Mouse (Mus musculus) adrenal gland, adult 2 months (tissue): ENCODE results near the gene Bspry. TPM values are rescaled to one million over a fixed set of nuclear protein-coding genes. Genes with fewer than 3 reads are reported as not detected.
"Not testable (repeated sequence)": the region's sequence is repeated elsewhere in the genome, so short reads cannot be mapped to it uniquely, and the experiment has no call there.

Experiments
- DNase-seq: peaks from one replicate; pipeline ENCODE4 v3.0.0; 2021
- long read RNA-seq: library from polyadenylated mRNA; stranded (forward); transcript quantifications from one replicate; pipeline ENCODE4 v2.0.0, GENCODE M21; 2021
- polyA plus RNA-seq: library from polyadenylated mRNA; depleted of rRNA; stranded (reverse); fragments of >200 nt; gene quantifications from 2 replicates; pipeline ENCODE4 v1.2.3, GENCODE M21; 2012; rRNA removed
- total RNA-seq, 2 experiments: library from RNA; stranded (reverse); gene quantifications; 2 replicates each; pipeline ENCODE4 v1.2.3; 2021

Bspry gene
- 10 to 100 TPM in 1 of 2 experiments, 1 to 10 TPM in 1; 3.0 to 13.9 TPM for total RNA-seq
- 10.9 and 15.3 TPM in 2 replicates for polyA plus RNA-seq
- long read RNA-seq, transcript Bspry-202 (6 exons, 2,167 nt), result major isoform, 22 of 29 reads
- long read RNA-seq, partial matches to known transcripts, result 3 of 29 reads
- long read RNA-seq, other reads (novel, unspliced or antisense), result 1 of 29 reads

- peak; percentile 60 for DNase-seq
Measured at GRCm38 (mm10) chr4:62479937-62480708, at the start of gene Bspry. TSS of gene Bspry (plus strand) at chr4:62480053.

GRCm38 (mm10) chr4:62430678-62431077 is 49.2 kb upstream of the Bspry start:
- DNase-seq, result no peak

GRCm38 (mm10) chr4:62431522-62431921 is 48.3 kb upstream of the Bspry start:
- DNase-seq, result peak; percentile 31

GRCm38 (mm10) chr4:62433939-62434870 is 45.6 kb upstream of the Bspry start:
- peak; percentile 44 for DNase-seq

GRCm38 (mm10) chr4:62435081-62435480 is 44.8 kb upstream of the Bspry start, which contains the start of gene Rnf183:
TSS of gene Rnf183 (minus strand) at chr4:62435252.
- DNase-seq, result no peak

- no peak for DNase-seq
Measured at GRCm38 (mm10) chr4:62437256-62437778, 42.5 kb upstream of the Bspry start.

GRCm38 (mm10) chr4:62437871-62438270 is 42.0 kb upstream of the Bspry start:
- no peak for DNase-seq

GRCm38 (mm10) chr4:62439793-62440192 is 40.1 kb upstream of the Bspry start:
- DNase-seq, result no peak

GRCm38 (mm10) chr4:62440544-62440943 is 39.3 kb upstream of the Bspry start:
- no peak for DNase-seq

GRCm38 (mm10) chr4:62440986-62441385 is 38.9 kb upstream of the Bspry start:
- DNase-seq, result no peak

GRCm38 (mm10) chr4:62454995-62455394 is 24.9 kb upstream of the Bspry start:
- peak; percentile 33 for DNase-seq

- no peak for DNase-seq
Measured at GRCm38 (mm10) chr4:62459081-62459480, 20.8 kb upstream of the Bspry start.

GRCm38 (mm10) chr4:62460348-62460747 is 19.5 kb upstream of the Bspry start:
- DNase-seq, result no peak

- no peak for DNase-seq
Measured at GRCm38 (mm10) chr4:62463124-62463523, 16.7 kb upstream of the Bspry start.

GRCm38 (mm10) chr4:62468158-62468557 is 11.7 kb upstream of the Bspry start:
- no peak for DNase-seq

- peak; percentile 84 for DNase-seq
Measured at GRCm38 (mm10) chr4:62470598-62471051, 9.2 kb upstream of the Bspry start, which contains the start of gene Wdr31. TSS of gene Wdr31 (minus strand) at chr4:62470896.

- no peak for DNase-seq
Measured at GRCm38 (mm10) chr4:62472071-62472470, 7.8 kb upstream of the Bspry start.

GRCm38 (mm10) chr4:62475131-62475530 is 4.7 kb upstream of the Bspry start:
- DNase-seq, result no peak

GRCm38 (mm10) chr4:62475793-62476192 is 4.1 kb upstream of the Bspry start:
- DNase-seq, result no peak

- no peak for DNase-seq
Measured at GRCm38 (mm10) chr4:62477542-62478244, 2.2 kb upstream of the Bspry start.

- DNase-seq, result not testable (repeated sequence)
Measured at GRCm38 (mm10) chr4:62479593-62479936, 288 bp upstream of the Bspry start.
